Mouse (Mus musculus) erythroblast, embryonic 14.5 days (primary cell): ENCODE data around the gene Spg21.

Experiments used
- GATA1 ChIP-seq: IDR thresholded peaks from 2 replicates; pipeline ENCODE4 v1.6.1; 2012; ENCODE audit warnings: low read length, inconsistent platforms, mixed read lengths
- TAL1 ChIP-seq: IDR thresholded peaks from 3 replicates; pipeline ENCODE4 v1.6.1; 2012; ENCODE audit warnings: low read length, inconsistent platforms, mixed read lengths

DNA sequence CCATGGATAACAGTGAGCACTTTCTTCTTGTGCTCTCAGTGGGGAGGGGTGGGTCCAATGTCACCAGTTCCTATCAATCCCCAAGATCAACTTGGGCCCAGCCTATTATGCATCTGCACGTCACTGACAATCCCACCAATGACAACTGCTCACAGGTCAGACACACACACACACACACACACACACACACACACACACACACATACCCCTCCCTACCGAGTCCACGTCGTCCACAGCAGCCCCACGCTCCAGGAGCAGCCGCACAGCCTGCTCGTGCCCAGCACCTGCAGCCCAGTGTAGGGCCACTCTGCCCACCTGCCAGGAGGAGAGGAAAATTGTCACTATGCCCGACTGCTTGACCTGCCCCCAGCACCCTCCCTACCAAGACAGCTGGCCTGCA lies 53.7 kb downstream of the Spg21 start:
- no peak for TF ChIP-seq GATA1
- TF ChIP-seq TAL1, result no peak
